Mouse (Mus musculus) MEL (cell line): Measurements from ENCODE around the gene Ttc9. TPM values are rescaled to one million over a fixed set of nuclear protein-coding genes. Genes with fewer than 3 reads are reported as not detected.

Source experiments
- DNase-seq: peaks from one replicate; pipeline ENCODE4 v3.0.0; 2011; ENCODE audit warnings: low read depth, low spot score
- H3K27ac ChIP-seq: 2 replicates; pipeline ENCODE4 v1.5.1; 2012; ENCODE audit warnings: low read depth, mild to moderate bottlenecking, control low read depth, low read length, moderate library complexity; ENCODE audit not compliant: control insufficient read depth
- H3K27me3 ChIP-seq, 2 experiments: fragments of 150-350 bp in 1 of 2; sonication (generic) in 1 of 2; 2 replicates each; pipeline ENCODE4 v1.6.1; 2012; ENCODE audit warnings: low read length in 2 of 2, mild to moderate bottlenecking in 2 of 2, improper control_type of control experiment in 1 of 2, moderate library complexity in 1 of 2; ENCODE audit not compliant: insufficient read depth in 2 of 2, control insufficient read depth in 1 of 2
- H3K36me3 ChIP-seq, 2 experiments: 2 replicates each; pipeline ENCODE4 v1.6.1; 2012 to 2014; ENCODE audit warnings: low read length in 2 of 2, improper control_type of control experiment in 1 of 2, inconsistent platforms in 1 of 2, mild to moderate bottlenecking in 1 of 2; ENCODE audit not compliant: insufficient read depth in 2 of 2, control insufficient read depth in 1 of 2
- H3K4me1 ChIP-seq, 2 experiments: fragments of 150-350 bp in 1 of 2; sonication (generic) in 1 of 2; 2 replicates each; pipeline ENCODE4 v1.6.1; 2012; ENCODE audit warnings: low read length in 2 of 2, improper control_type of control experiment in 1 of 2, mild to moderate bottlenecking in 1 of 2; ENCODE audit not compliant: insufficient read depth in 2 of 2, control insufficient read depth in 1 of 2
- H3K4me3 ChIP-seq, 2 experiments: fragments of 150-350 bp in 1 of 2; sonication (generic) in 1 of 2; 2 replicates each; pipeline ENCODE4 v1.5.1; 2012; ENCODE audit warnings: low read depth in 2 of 2, low read length in 2 of 2, mild to moderate bottlenecking in 2 of 2, moderate library complexity in 2 of 2, control low read depth in 1 of 2, improper control_type of control experiment in 1 of 2; ENCODE audit not compliant: control insufficient read depth in 1 of 2, insufficient read depth in 1 of 2
- H3K79me2 ChIP-seq: 2 replicates; pipeline ENCODE4 v1.6.1; 2012; ENCODE audit warnings: mild to moderate bottlenecking, low read length, moderate library complexity; ENCODE audit not compliant: control insufficient read depth, poor library complexity, insufficient read depth
- H3K9ac ChIP-seq: 2 replicates; pipeline ENCODE4 v1.6.1; 2012; ENCODE audit warnings: low read depth, mild to moderate bottlenecking, control low read depth, low read length, moderate library complexity; ENCODE audit not compliant: control insufficient read depth, poor library complexity, severe bottlenecking
- H3K9me3 ChIP-seq: fragments of 150-350 bp; sonication (generic); replicated peaks from 2 replicates; pipeline ENCODE4 v1.6.1; 2012; ENCODE audit warnings: mild to moderate bottlenecking, low read length, improper control_type of control experiment, moderate library complexity; ENCODE audit not compliant: insufficient read depth
- CHD2 ChIP-seq: IDR thresholded peaks from 2 replicates; pipeline ENCODE4 v1.6.1; 2011; ENCODE audit warnings: low read length, improper control_type of control experiment
- CTCF ChIP-seq, 3 experiments: IDR thresholded peaks in 2 of 3; conservative IDR thresholded peaks in 1 of 3; 2 replicates each; pipeline ENCODE4 v1.5.1; 2011 to 2012; ENCODE audit warnings: low read length in 3 of 3, low read depth in 2 of 3, mild to moderate bottlenecking in 2 of 3, improper control_type of control experiment in 1 of 3, inconsistent platforms in 1 of 3, mixed read lengths in 1 of 3, moderate library complexity in 1 of 3; ENCODE audit not compliant: control insufficient read depth in 1 of 3, insufficient read depth in 1 of 3, poor library complexity in 1 of 3, severe bottlenecking in 1 of 3
- E2F4 ChIP-seq: IDR thresholded peaks from 2 replicates; pipeline ENCODE4 v1.6.1; 2011; ENCODE audit warnings: low read depth, low read length, improper control_type of control experiment, borderline replicate concordance
- GABPA ChIP-seq: IDR thresholded peaks from 2 replicates; pipeline ENCODE4 v1.6.1; 2012; ENCODE audit warnings: low read depth, mild to moderate bottlenecking, inconsistent platforms, low read length, improper control_type of control experiment, moderate library complexity
- GATA1 ChIP-seq: IDR thresholded peaks from 2 replicates; pipeline ENCODE4 v1.6.1; 2011; ENCODE audit warnings: low read depth, low read length, improper control_type of control experiment
- HCFC1 ChIP-seq: IDR thresholded peaks from 2 replicates; pipeline ENCODE4 v1.6.1; 2012; ENCODE audit warnings: low read depth, mild to moderate bottlenecking, inconsistent platforms, low read length, improper control_type of control experiment, moderate library complexity
- JUND ChIP-seq: IDR thresholded peaks from 2 replicates; pipeline ENCODE4 v1.6.1; 2011; ENCODE audit warnings: low read depth, mild to moderate bottlenecking, improper control_type of control experiment, low read length
- KAT2A ChIP-seq: conservative IDR thresholded peaks from 2 replicates; pipeline ENCODE4 v1.6.1; 2012; ENCODE audit warnings: low read depth, low read length, improper control_type of control experiment, inconsistent platforms
- MAFK ChIP-seq: IDR thresholded peaks from 2 replicates; pipeline ENCODE4 v1.6.1; 2011; ENCODE audit warnings: low read depth, mild to moderate bottlenecking, low read length, improper control_type of control experiment, borderline replicate concordance
- MAX ChIP-seq: IDR thresholded peaks from 2 replicates; pipeline ENCODE4 v1.6.1; 2011; ENCODE audit warnings: low read length, improper control_type of control experiment
- NRF1 ChIP-seq: IDR thresholded peaks from 2 replicates; pipeline ENCODE4 v1.6.1; 2014; ENCODE audit warnings: low read depth, mild to moderate bottlenecking, inconsistent platforms, low read length, improper control_type of control experiment, moderate library complexity; ENCODE audit not compliant: poor library complexity, insufficient read depth, severe bottlenecking
- POLR2A ChIP-seq, 2 experiments: IDR thresholded peaks; 2 replicates each; pipeline ENCODE4 v1.6.1; 2011 to 2012; ENCODE audit warnings: low read length in 2 of 2, mild to moderate bottlenecking in 2 of 2, control low read depth in 1 of 2, improper control_type of control experiment in 1 of 2, low read depth in 1 of 2, moderate library complexity in 1 of 2; ENCODE audit not compliant: control insufficient read depth in 1 of 2, insufficient read depth in 1 of 2, poor library complexity in 1 of 2
- RAD21 ChIP-seq: IDR thresholded peaks from 2 replicates; pipeline ENCODE4 v1.6.1; 2011; ENCODE audit warnings: mild to moderate bottlenecking, low read depth, low read length, improper control_type of control experiment
- SMC3 ChIP-seq: IDR thresholded peaks from 2 replicates; pipeline ENCODE4 v1.6.1; 2011; ENCODE audit warnings: low read depth, low read length, improper control_type of control experiment
- TAL1 ChIP-seq: IDR thresholded peaks from 2 replicates; pipeline ENCODE4 v1.6.1; 2012; ENCODE audit warnings: mild to moderate bottlenecking, inconsistent platforms, low read length, moderate library complexity, mixed read lengths
- USF1 ChIP-seq: IDR thresholded peaks from 2 replicates; pipeline ENCODE4 v1.6.1; 2014; ENCODE audit warnings: low read depth, mild to moderate bottlenecking, inconsistent platforms, low read length, improper control_type of control experiment, moderate library complexity
- ZC3H11A ChIP-seq: IDR thresholded peaks from 2 replicates; pipeline ENCODE4 v1.6.1; 2012; ENCODE audit warnings: low read depth, mild to moderate bottlenecking, inconsistent platforms, low read length, improper control_type of control experiment
- ZKSCAN1 ChIP-seq: IDR thresholded peaks from 2 replicates; pipeline ENCODE4 v1.6.1; 2012; ENCODE audit warnings: low read depth, mild to moderate bottlenecking, inconsistent platforms, low read length, improper control_type of control experiment, moderate library complexity
- ZMIZ1 ChIP-seq: IDR thresholded peaks from 2 replicates; pipeline ENCODE4 v1.6.1; 2012; ENCODE audit warnings: low read depth, mild to moderate bottlenecking, inconsistent platforms, low read length, improper control_type of control experiment, moderate library complexity
- ZNF384 ChIP-seq: IDR thresholded peaks from 2 replicates; pipeline ENCODE4 v1.6.1; 2012; ENCODE audit warnings: low read depth, mild to moderate bottlenecking, inconsistent platforms, low read length, improper control_type of control experiment
- polyA plus RNA-seq, 2 experiments: library from polyadenylated mRNA; stranded (reverse) in 1 of 2; unstranded in 1 of 2; fragments of >175 nt in 1 of 2; fragments of >200 nt in 1 of 2; gene quantifications; 2 replicates each; pipeline versions ENCODE4 v1.2.1 to v1.2.4; 2012; ENCODE audit warnings: low replicate concordance in 2 of 2, low read depth in 1 of 2; ENCODE audit not compliant: insufficient read length in 2 of 2, insufficient read depth in 1 of 2, missing spikeins in 1 of 2
- total RNA-seq: library from RNA; depleted of rRNA; stranded (reverse); fragments of 300-350 nt; gene quantifications from 2 replicates; pipeline ENCODE4 v1.2.3, GENCODE M21; 2012

The Ttc9 gene
- total and polyA plus RNA-seq, 3 experiments, result not detected

DNA sequence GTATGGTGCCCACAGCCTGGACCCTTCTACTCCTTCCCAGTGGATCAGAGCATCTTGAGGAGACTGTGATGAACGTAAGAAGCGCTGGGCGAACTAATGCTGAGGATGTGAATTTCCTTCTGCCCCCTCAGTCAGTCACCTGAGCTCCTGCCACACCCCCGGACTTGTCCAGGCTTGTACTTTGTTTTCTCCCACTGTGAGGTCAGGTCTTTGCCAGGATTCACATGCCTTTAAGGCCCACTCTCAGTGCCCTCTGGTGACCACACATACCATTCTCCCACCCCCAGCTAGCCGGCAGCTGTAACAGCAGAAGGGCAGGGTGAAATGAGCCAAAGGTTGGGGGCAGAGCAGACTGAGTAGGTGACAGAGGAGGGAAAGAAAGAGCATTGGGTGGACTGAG, 32.9 kb downstream of the Ttc9 start:
- Histone ChIP-seq H3K79me2 (no peaks in the 10 kb centered on the region), H3K9me3 (no peaks in the 10 kb centered on the region), H3K4me3 (no peak overlapping the region), H3K27ac (no peak overlapping the region), H3K36me3 (no peaks in the 10 kb centered on the region), H3K27me3 (peaks cover 0 to 2% of the 10 kb centered on the region in 2 experiments; a peak in 3 of 4 replicates), H3K9ac (no peak overlapping the region), H3K4me1 (no peaks in the 10 kb centered on the region)
- no peak for DNase-seq
- no peak for TF ChIP-seq CHD2
- no peak for TF ChIP-seq SMC3
- no peak for TF ChIP-seq GABPA
- TF ChIP-seq MAFK, result no peak
- TF ChIP-seq MAX, result no peak
- TF ChIP-seq E2F4, result no peak
- no peak for TF ChIP-seq NRF1
- TF ChIP-seq USF1, result no peak

DNA sequence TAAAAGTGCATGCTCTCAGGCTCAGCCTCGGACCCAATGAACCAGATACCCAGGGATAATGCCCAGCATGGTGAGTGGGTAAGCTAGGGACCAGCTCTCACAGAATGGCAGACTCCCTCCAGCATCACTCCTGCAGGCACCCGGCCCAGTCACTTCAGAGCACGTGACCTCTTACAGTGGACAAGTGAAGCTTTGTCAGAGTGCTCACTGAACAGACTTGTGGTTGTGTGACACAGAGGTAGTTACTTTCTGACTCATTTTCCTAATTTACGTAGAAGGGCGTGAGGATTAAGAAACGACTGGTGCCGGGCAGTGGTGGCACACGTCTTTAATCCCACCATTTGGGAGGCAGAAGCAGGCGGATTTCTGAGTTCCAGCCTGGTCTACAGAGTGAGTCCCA, 37.4 kb downstream of the Ttc9 start:
- no peak overlapping the region for H3K4me3 ChIP-seq
- H3K36me3 ChIP-seq, result no peaks in the 10 kb centered on the region
- H3K79me2 ChIP-seq, result no peaks in the 10 kb centered on the region
- no peak overlapping the region for H3K9ac ChIP-seq
- no peaks in the 10 kb centered on the region for H3K4me1 ChIP-seq
- H3K27ac ChIP-seq, result no peak overlapping the region
- H3K27me3 ChIP-seq, result no peaks in the 10 kb centered on the region; a peak in 3 of 4 replicates
- DNase-seq, result no peak
- H3K9me3 ChIP-seq, result no peaks in the 10 kb centered on the region
- TF ChIP-seq E2F4 (no peak), POLR2A (IDR thresholded peaks at IDR 0.05; ENCODE audit: control insufficient read depth in 1 of 2, insufficient read depth in 1 of 2, low read depth in 1 of 2, low read length in 2 of 2, poor library complexity in 1 of 2) (no peak), RAD21 (no peak), CTCF (IDR thresholded peaks at IDR 0.05 in 2 of 3, conservative IDR thresholded peaks at IDR 0.05 in 1 of 3; ENCODE audit: control insufficient read depth in 1 of 3, insufficient read depth in 1 of 3, low read depth in 2 of 3, low read length in 3 of 3, poor library complexity in 1 of 3, severe bottlenecking in 1 of 3) (no peak), ZC3H11A (no peak), TAL1 (no peak), HCFC1 (no peak)

DNA sequence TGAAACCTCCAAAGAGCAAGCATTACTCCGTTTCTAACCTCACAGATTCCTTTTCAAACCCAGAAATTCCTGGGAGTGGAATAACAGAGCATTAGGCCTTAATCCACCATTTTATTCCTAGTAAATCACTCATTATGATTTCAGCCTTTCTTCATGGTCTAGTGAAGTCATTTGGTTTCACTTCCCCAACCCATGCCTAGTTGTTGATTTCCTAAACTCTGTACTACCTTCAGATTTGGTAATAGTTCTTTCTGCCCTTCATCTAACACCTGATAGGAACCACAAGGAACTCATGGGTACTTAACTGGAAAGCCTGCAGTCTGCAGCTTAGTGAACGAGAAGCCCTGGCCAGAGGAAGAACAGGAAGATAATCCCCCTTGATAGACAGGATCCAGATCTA, 44.5 kb downstream of the Ttc9 start:
- Histone ChIP-seq H3K9ac (no peak overlapping the region), H3K36me3 (no peaks in the 10 kb centered on the region), H3K4me3 (no peak overlapping the region)
- TF ChIP-seq POLR2A (IDR thresholded peaks at IDR 0.05; ENCODE audit: control insufficient read depth in 1 of 2, insufficient read depth in 1 of 2, low read depth in 1 of 2, low read length in 2 of 2, poor library complexity in 1 of 2) (no peak), MAX (no peak), JUND (no peak), KAT2A (no peak), HCFC1 (no peak), ZMIZ1 (no peak), ZNF384 (no peak), GABPA (no peak), ZKSCAN1 (no peak), GATA1 (no peak), E2F4 (no peak)
- TF ChIP-seq, all 39 proteins: peak for 0
- H3K27me3 ChIP-seq, result peaks cover 1 to 2% of the 10 kb centered on the region in 2 experiments; a peak in 3 of 4 replicates
- H3K79me2 ChIP-seq, result no peaks in the 10 kb centered on the region
- H3K4me1 ChIP-seq, result no peaks in the 10 kb centered on the region
- no peak for DNase-seq
- no peak overlapping the region for H3K27ac ChIP-seq
- no peaks in the 10 kb centered on the region for H3K9me3 ChIP-seq
